Mouse (Mus musculus): ENCODE results near the gene Nat8f1. TPM values are rescaled to one million over a fixed set of nuclear protein-coding genes. Genes with fewer than 3 reads are reported as not detected.
A peak's percentile ranks its signal among the peaks of the same experiment; 100 is the strongest.
"Not testable (repeated sequence)": the region's sequence is repeated elsewhere in the genome, so short reads cannot be mapped to it uniquely, and the experiment has no call there.

Nat8f1 gene
- polyA plus RNA-seq, 1 experiment from 2014 or later = 4.7 TPM

DNA sequence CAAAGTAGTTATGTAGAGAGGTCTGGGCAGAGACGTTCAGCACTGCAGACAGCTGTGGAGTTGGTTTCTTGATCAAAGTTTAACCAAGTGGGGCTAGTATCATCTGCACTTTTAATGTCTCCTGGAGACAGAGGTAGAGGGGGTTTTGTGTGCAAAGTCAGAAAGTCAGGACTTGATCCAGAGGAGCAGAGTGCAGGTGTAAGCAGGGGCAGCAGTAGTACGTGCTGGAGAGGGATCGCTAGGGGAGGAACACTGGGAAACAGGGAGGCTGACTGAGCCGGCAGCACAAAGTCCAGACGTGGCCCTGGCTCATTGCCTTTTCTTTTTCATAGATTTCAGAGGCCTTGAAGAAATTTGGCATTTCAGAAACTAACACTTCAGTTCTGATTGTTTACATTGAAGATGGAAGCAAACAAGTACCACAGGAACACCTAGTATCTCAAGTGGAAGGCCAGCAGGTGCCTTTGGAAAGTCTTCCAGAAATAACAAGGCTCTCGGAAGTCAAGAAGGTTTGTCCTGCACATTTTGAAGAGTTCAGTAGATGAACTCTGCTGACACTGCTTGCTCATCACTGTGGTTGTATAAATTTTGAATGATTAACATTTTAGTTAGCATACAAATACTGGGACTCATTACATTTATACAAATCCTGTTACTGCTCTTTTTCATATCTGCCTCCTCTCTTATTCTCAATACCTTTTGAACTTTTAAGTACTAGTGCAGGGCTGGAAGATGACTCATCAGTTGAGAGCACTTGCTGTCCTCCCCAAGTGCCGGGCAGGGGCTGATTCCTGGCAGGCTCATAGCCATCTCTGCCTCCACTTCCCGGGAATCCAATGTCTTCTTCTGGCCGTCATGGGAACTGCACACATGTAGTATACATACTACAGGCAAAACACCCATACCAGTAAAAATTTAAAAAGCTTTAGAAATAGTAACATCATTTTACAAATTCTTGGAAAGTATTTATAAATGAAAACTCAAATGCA lies 12.3 kb upstream of the Nat8f1 start:
- ATAC-seq (ENCODE audit: insufficient number of reproducible peaks, low FRiP score) = no peak

DNA sequence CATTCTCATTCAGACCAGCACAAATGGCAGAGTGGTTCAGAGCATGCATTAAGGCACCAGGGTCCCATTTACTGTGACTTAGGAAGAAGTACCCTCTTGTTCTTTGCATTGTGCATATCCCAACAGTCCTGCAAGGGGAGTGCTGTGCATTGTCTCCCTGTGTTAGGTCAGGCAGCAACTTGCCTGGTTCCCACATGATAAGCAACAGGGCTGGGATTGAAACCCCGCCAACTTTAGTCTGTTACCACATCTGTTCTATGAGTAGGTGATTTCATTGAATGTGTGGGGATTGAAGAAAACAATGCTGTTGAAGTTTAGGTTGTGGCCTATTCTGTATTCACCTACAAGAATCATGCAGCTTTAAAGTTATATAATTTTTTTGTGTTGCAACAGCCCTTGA lies 11.2 kb upstream of the Nat8f1 start:
- WGBS = 55% methylated on average over 1 of the region's 1 CpGs
- no peak overlapping the region for H3K9ac ChIP-seq
- peaks cover 69% of the 10 kb centered on the region for H3K36me3 ChIP-seq
- H3K27me3 ChIP-seq (replicated peaks) = no peaks in the 10 kb centered on the region
- no peak overlapping the region for H3K4me3 ChIP-seq
- no peaks in the 10 kb centered on the region for H3K4me1 ChIP-seq (replicated peaks)
- no peak for ATAC-seq (ENCODE audit: insufficient number of reproducible peaks, low FRiP score)
- H3K4me2 ChIP-seq = no peak overlapping the region
- H3K9me3 ChIP-seq (replicated peaks) = no peaks in the 10 kb centered on the region
- H3K27ac ChIP-seq (ENCODE audit: poor library complexity, severe bottlenecking) = no peak overlapping the region

More for the DNA sequence above, 12.3 kb upstream of the Nat8f1 start:
- H3K27me3 ChIP-seq (replicated peaks) = no peaks in the 10 kb centered on the region
- no peak overlapping the region for H3K27ac ChIP-seq (ENCODE audit: poor library complexity, severe bottlenecking)
- H3K36me3 ChIP-seq = peaks cover 64% of the 10 kb centered on the region
- H3K4me3 ChIP-seq = no peak overlapping the region
- H3K9me3 ChIP-seq (replicated peaks) = no peaks in the 10 kb centered on the region
- H3K4me1 ChIP-seq (replicated peaks) = no peaks in the 10 kb centered on the region
- WGBS = 85% methylated on average over 9 of the region's 9 CpGs
- H3K9ac ChIP-seq = no peak overlapping the region
- H3K4me2 ChIP-seq = no peak overlapping the region

DNA sequence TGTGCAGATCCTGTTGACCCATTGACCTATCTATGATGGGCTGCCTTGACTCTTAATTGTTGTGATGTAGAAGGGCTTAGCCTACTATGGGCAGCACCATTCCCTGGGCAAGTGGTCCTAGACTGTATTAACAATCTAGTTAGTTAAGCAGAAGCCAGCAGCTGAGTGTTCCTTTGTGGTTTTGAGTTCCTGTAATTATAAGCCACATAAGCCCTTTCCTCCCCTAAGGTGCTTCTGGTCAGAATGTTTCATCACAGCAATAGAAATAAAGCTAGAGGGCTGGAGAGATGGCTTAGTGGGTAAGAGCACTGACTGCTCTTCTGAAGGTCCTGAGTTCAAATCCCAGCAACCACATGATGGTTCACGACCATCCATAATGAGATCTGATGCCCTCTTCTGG lies 8.2 kb upstream of the Nat8f1 start:
- no peaks in the 10 kb centered on the region for H3K9me3 ChIP-seq (replicated peaks)
- no peak overlapping the region for H3K27ac ChIP-seq (ENCODE audit: poor library complexity, severe bottlenecking)
- WGBS = 87% methylated on average over 1 of the region's 1 CpGs
- no peak overlapping the region for H3K4me2 ChIP-seq
- H3K9ac ChIP-seq = no peak overlapping the region
- no peaks in the 10 kb centered on the region for H3K4me1 ChIP-seq (replicated peaks)
- H3K27me3 ChIP-seq (replicated peaks) = no peaks in the 10 kb centered on the region
- H3K36me3 ChIP-seq = peaks cover 48% of the 10 kb centered on the region
- no peak for ATAC-seq (ENCODE audit: insufficient number of reproducible peaks, low FRiP score)
- no peak overlapping the region for H3K4me3 ChIP-seq

DNA sequence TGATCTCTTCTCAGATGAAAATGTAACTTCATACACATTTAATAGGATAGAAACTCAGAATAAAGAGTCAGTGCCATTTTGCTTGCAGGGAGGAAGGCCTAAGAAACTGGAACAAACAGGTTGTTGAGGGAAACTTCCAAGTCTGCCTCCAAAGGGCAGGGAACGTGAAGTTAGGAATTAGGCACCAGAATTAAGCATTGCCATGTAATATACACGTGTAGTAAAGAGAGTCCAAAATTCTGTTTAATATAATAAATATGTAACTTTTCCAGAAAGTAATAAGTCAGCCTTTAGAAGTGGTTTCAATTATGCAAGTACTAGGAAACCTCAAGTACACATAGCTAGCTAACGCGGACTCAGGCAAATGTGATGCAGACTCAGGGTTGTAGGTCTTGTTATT lies 3.9 kb upstream of the Nat8f1 start:
- no peak overlapping the region for H3K4me3 ChIP-seq
- no peak overlapping the region for H3K27ac ChIP-seq (ENCODE audit: poor library complexity, severe bottlenecking)
- H3K36me3 ChIP-seq = peaks cover 11% of the 10 kb centered on the region
- no peaks in the 10 kb centered on the region for H3K9me3 ChIP-seq (replicated peaks)
- H3K9ac ChIP-seq = no peak overlapping the region
- peaks cover 10% of the 10 kb centered on the region for H3K4me1 ChIP-seq (replicated peaks)
- 91% methylated on average over 4 of the region's 4 CpGs for WGBS
- H3K4me2 ChIP-seq = no peak overlapping the region
- H3K27me3 ChIP-seq (replicated peaks) = no peaks in the 10 kb centered on the region
- no peak for ATAC-seq (ENCODE audit: insufficient number of reproducible peaks, low FRiP score)

DNA sequence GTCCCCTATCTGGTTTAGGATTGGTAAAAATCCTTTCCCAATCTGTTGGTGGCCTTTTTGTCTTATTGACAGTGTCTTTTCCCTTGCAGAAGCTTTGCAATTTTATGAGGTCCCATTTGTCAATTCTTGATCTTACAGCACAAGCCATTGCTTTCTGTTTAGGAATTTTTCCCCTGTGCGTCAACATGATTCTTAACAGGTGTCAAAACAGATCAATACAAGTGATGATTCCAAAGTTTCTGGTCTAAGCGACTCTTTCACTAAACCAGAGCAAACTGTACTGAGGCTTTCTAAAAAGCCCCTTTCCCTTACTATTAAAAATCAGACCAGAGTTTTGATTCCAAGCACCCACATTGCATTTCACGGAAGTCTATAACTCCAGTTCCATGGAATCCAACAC lies 2.9 kb upstream of the Nat8f1 start:
- H3K4me2 ChIP-seq; H3K9me3 ChIP-seq (replicated peaks); H3K4me3 ChIP-seq; H3K9ac ChIP-seq; H3K27me3 ChIP-seq (replicated peaks); ATAC-seq (ENCODE audit: insufficient number of reproducible peaks, low FRiP score); H3K27ac ChIP-seq (ENCODE audit: poor library complexity, severe bottlenecking): not testable (repeated sequence)
- whole genome bisulfite sequencing = 91% methylated on average over 3 of the region's 3 CpGs
- Histone ChIP-seq H3K36me3 (peaks cover 11% of the 10 kb centered on the region), H3K4me1 (replicated peaks) (peaks cover 10% of the 10 kb centered on the region)

DNA sequence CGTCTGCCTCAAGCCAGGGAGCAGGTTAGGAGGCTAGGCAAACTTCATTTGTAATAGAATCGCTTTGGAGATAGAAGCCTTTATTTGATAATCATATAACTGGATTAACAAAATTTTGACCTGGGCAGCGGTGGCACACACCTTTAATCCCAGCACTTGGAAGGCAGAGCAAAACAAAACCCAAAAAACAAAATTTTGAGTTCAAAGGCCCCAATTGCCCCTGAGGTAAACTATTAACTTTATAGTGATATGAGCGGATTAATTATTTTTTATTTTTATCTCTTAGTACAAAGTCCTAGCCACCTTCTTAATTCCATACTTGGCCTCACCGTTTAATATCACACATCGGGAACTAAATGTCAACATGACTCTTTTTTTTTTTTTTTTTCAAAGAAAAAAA lies 1.1 kb upstream of the Nat8f1 start:
- 81% methylated on average over 6 of the region's 6 CpGs for WGBS
- H3K4me1 ChIP-seq (replicated peaks) = peaks cover 10% of the 10 kb centered on the region
- H3K27ac ChIP-seq (ENCODE audit: poor library complexity, severe bottlenecking) = peak overlapping the region; percentile 85
- H3K9ac ChIP-seq = peak overlapping the region; percentile 81
- no peak for ATAC-seq (ENCODE audit: insufficient number of reproducible peaks, low FRiP score)
- H3K4me3 ChIP-seq = peak overlapping the region; percentile 67
- peak overlapping the region; percentile 88 for H3K4me2 ChIP-seq
- no peaks in the 10 kb centered on the region for H3K27me3 ChIP-seq (replicated peaks)
- no peaks in the 10 kb centered on the region for H3K9me3 ChIP-seq (replicated peaks)
- peaks cover 2% of the 10 kb centered on the region for H3K36me3 ChIP-seq

DNA sequence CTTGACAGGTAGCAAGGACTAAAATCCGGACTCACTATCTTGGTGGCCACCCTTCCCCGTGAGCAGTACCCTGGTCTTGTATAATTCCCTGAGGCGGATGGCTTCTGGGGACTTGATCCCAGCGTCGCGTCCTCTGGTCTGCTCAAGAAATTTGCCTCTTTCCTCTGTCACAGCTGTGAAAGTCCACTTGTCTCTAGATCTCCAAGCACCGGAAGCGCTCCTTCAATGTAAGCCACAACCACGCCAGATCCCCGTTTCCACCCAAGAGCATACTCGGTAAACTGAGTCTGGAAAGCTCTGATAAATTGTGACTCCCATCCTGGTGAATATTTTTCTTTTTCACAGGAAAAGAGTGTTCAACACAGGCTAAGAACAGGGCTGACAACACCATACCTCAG lies 347 bp downstream of the Nat8f1 start:
- Histone ChIP-seq H3K4me2 (peak overlapping the region; percentile 88), H3K9me3 (replicated peaks) (no peaks in the 10 kb centered on the region), H3K27ac (ENCODE audit: poor library complexity, severe bottlenecking) (peak overlapping the region; percentile 85), H3K4me1 (replicated peaks) (peaks cover 10% of the 10 kb centered on the region), H3K9ac (peak overlapping the region; percentile 81), H3K27me3 (replicated peaks) (no peaks in the 10 kb centered on the region), H3K36me3 (no peaks in the 10 kb centered on the region), H3K4me3 (peak overlapping the region; percentile 67)
- no peak for ATAC-seq (ENCODE audit: insufficient number of reproducible peaks, low FRiP score)
- 3% methylated on average over 11 of the region's 11 CpGs for WGBS

DNA sequence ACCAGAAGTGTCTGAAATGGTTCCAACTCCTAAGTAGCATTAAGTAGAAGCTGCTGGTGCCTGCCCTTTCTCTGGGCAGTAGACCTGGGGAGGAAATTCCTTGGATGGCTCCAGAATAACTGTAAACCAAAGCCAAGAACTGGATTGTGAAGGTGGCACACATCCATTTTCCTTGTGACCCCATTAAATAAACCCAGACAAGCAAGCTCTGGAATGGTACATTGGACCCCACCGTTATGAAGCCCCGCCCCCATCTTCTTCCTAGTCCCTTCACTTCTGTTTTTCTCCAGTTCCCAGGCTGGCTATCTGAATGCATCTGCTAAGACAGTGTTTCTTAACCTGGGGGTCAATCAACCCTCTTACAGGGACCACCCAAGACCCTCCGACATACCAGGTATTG lies 3.9 kb downstream of the Nat8f1 start, which contains the start of gene Tprkb:
TSS of gene Tprkb (plus strand) at position 279 of the 400 bp plus-strand sequence.
- Histone ChIP-seq H3K4me3 (no peak within 1 kb of the TSS), H3K36me3 (no peaks in the 10 kb centered on the region), H3K9ac (no peak within 1 kb of the TSS), H3K27me3 (replicated peaks) (no peaks in the 10 kb centered on the region), H3K27ac (ENCODE audit: poor library complexity, severe bottlenecking) (no peak within 1 kb of the TSS), H3K4me2 (no peak within 1 kb of the TSS), H3K4me1 (replicated peaks) (peaks cover 10% of the 10 kb centered on the region), H3K9me3 (replicated peaks) (no peaks in the 10 kb centered on the region)
- no peak for ATAC-seq (ENCODE audit: insufficient number of reproducible peaks, low FRiP score)
- WGBS = 86% methylated on average over 3 of the region's 3 CpGs

DNA sequence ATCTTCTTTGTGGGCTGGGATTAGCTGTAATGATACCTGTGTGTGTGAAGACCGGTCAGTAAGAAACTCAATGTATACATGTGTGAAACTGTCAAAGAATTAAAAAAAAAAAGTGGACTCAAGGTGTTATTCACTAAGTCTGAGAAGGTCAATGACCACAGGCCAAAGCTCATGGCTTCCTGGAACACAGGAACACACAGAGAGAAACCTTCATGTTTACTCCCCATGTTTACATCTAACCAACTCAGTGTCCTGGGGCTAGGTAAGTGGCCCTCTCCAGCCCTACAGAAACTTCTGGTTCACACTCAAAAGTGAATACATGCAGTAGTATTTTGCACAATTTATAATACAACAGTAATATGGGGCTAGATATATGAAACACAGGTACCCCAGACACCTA lies 5.8 kb downstream of the Nat8f1 start:
- Histone ChIP-seq H3K9me3 (replicated peaks) (no peaks in the 10 kb centered on the region), H3K27me3 (replicated peaks) (no peaks in the 10 kb centered on the region), H3K36me3 (no peaks in the 10 kb centered on the region), H3K4me3 (no peak overlapping the region), H3K9ac (no peak overlapping the region), H3K4me1 (replicated peaks) (peaks cover 2% of the 10 kb centered on the region), H3K4me2 (no peak overlapping the region), H3K27ac (ENCODE audit: poor library complexity, severe bottlenecking) (no peak overlapping the region)
- 86% methylated on average over 1 of the region's 1 CpGs for WGBS
- ATAC-seq (ENCODE audit: insufficient number of reproducible peaks, low FRiP score) = no peak

DNA sequence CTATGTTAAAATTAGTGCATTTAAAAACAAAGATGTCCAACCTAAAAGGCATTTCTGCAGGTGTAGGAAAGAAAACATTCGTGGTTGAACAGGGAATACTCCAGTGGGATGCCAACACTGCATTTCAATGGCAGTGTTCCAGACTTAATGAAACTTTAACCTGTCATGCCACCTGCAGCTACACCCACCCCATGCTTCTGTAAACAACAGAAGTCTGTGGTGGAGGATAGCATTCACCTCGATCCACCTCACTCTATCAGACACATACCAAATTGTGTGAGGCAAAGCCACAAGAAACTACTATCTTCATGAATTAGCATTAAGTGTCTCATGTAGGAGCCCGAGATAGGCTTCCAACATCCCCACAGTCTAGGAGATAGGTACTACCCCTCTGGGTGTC lies 7.1 kb downstream of the Nat8f1 start:
- 59% methylated on average over 3 of the region's 3 CpGs for WGBS

DNA sequence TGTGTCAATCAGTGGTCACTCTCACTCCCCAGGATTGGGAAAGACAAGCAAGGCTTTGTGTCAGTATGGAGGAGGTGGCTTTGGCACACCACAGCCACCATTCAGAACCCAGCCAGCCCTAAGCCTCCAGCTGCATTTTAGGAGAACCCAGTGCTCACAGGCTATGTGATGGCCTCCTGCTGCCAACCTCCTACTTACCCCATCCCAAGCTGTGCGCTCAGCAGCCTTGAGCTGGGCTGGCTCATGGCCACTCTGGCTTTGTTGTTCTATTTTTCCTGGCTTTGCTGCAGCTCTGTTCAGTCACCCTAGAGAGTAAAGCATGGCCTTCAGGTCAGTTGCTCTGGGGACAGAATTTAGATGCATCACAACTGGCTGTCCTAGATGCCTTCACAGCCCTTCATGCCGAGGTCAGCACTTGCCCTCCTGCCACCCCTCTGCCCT lies 8.6 kb downstream of the Nat8f1 start:
- H3K27ac ChIP-seq (ENCODE audit: poor library complexity, severe bottlenecking); H3K4me3 ChIP-seq; H3K9me3 ChIP-seq (replicated peaks); ATAC-seq (ENCODE audit: insufficient number of reproducible peaks, low FRiP score); H3K9ac ChIP-seq; H3K36me3 ChIP-seq; H3K4me1 ChIP-seq (replicated peaks); H3K27me3 ChIP-seq (replicated peaks); H3K4me2 ChIP-seq: not testable (repeated sequence)
- 65% methylated on average over 2 of the region's 2 CpGs for WGBS

More for the DNA sequence above, 7.1 kb downstream of the Nat8f1 start:
- H3K27me3 ChIP-seq (replicated peaks) = no peaks in the 10 kb centered on the region
- H3K9ac ChIP-seq = no peak overlapping the region
- no peak overlapping the region for H3K4me3 ChIP-seq
- H3K27ac ChIP-seq (ENCODE audit: poor library complexity, severe bottlenecking) = no peak overlapping the region
- ATAC-seq (ENCODE audit: insufficient number of reproducible peaks, low FRiP score) = no peak
- H3K36me3 ChIP-seq = no peaks in the 10 kb centered on the region
- no peaks in the 10 kb centered on the region for H3K9me3 ChIP-seq (replicated peaks)
- no peak overlapping the region for H3K4me2 ChIP-seq
- no peaks in the 10 kb centered on the region for H3K4me1 ChIP-seq (replicated peaks)
